Mouse (Mus musculus) Patski (cell line): ENCODE data around the gene Chst10. TPM values are rescaled to one million over a fixed set of nuclear protein-coding genes. Genes with fewer than 3 reads are reported as not detected.

ENCODE experiments used
- ATAC-seq: fragments of 100-300 bp; one replicate; pipeline ENCODE4 v1.8.0; 2021
- CTCF ChIA-PET: fragments of 350-600 bp; sonication (Branson Sonifier 250); formaldehyde crosslinking; loops from one replicate; lab custom pipeline; 2022; ENCODE audit warnings: inconsistent platforms; lab: Charles Lee
- POLR2A ChIA-PET: fragments of 350-600 bp; sonication (Branson Sonifier 250); formaldehyde crosslinking; loops from one replicate; lab custom pipeline; 2022; ENCODE audit warnings: antibody characterized with exemption, inconsistent platforms; lab: Charles Lee
- DNase-seq: peaks from one replicate; pipeline ENCODE4 v3.0.0-alpha.2; 2011; ENCODE audit warnings: low read depth, low spot score
- H3K27me3 ChIP-seq: fragments of 371-371 bp; one replicate; pipeline ENCODE4 v1.5.1; 2021
- CTCF ChIP-seq: fragments of 100-300 bp; IDR thresholded peaks from one replicate; pipeline ENCODE4 v1.5.1; 2021
- in situ Hi-C: fragments of 300-500 bp; cut with MboI; formaldehyde crosslinking; loops from 3 replicates; pipeline ENCODE4 v1.11.1; 2018; ENCODE audit warnings: low pct_unique_long_range_greater_than_20kb, mixed read lengths
- polyA plus RNA-seq: library from polyadenylated mRNA; unstranded; gene quantifications from one replicate; pipeline ENCODE4 v1.2.3, GENCODE M21; 2021

The Chst10 gene
- polyA plus RNA-seq, 1 experiment from 2014 or later = 7.7 TPM

DNA sequence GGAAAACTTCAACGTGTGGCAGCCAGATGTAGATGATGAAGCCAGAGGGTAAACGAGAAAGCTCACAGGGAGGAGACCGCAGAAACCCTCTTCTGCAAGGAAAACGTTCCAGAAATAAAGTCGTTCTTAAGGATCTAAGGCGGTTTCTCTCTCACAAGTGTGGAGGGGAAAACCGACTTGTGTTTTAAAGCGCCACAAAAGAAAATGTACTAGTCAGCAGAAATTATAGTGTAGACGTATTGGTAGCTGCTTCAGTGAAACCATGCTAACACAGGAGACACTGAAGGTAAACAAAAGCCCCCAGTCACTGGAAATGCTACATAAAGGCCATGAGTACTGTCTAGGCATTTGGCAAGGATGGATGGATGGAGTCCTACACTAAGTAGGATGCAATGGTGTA, 80.7 kb downstream of the Chst10 start:
- ChIA-PET CTCF (no interaction called here), POLR2A (no interaction called here)
- in situ Hi-C loops = no loop called here
- no peak for ATAC-seq
- H3K27me3 ChIP-seq = no peaks in the 10 kb centered on the region
- no peak for DNase-seq
- TF ChIP-seq CTCF = no peak

DNA sequence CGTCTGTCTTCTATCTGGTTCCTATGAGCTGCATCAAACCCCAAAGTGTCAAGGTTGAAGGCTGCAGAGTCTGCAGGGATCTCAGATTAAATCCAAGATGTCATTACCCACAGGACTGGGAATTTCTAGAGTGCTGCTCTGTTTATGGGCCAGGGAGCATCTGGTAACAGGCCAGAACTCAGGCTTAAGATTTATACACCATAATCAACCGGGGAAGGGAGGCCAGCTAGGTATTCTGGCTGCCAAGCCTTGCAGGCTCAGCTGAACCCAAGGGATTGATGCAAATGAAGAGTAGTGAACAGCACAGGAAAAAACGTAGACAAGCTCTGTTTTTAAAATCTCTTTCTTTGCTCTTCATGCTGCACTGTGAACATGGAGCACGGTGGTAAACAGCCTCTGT, 81.7 kb downstream of the Chst10 start:
- CTCF ChIA-PET = no interaction called here
- POLR2A ChIA-PET = interaction anchor here (0.6 kb wide), 2 partner anchors 20 to 826 kb away, joined by 3 to 5 read pairs; partner anchors contain the start of gene Lonrf2
- no peak for DNase-seq
- no peaks in the 10 kb centered on the region for H3K27me3 ChIP-seq
- no peak for TF ChIP-seq CTCF
- no peak for ATAC-seq
- in situ Hi-C loops = no loop called here

Other genes with a start within 250 kb of the Chst10 start
- gene Aff3, start 233.2 kb downstream of the Chst10 start, polyA plus RNA-seq = 0.39 TPM
- 0.62 TPM for gene Lonrf2, start 61.5 kb downstream of the Chst10 start, polyA plus RNA-seq
- not detected for gene Nms, start 41.0 kb upstream of the Chst10 start, polyA plus RNA-seq
- gene Pdcl3, start 87.4 kb upstream of the Chst10 start, polyA plus RNA-seq = 235 TPM